Mouse (Mus musculus) heart, postnatal 0 days (tissue): ENCODE results near the gene Hs3st6.

Experiments
- CTCF ChIP-seq: IDR thresholded peaks from 2 replicates; pipeline ENCODE4 v1.5.1; 2016; ENCODE audit warnings: antibody characterized with exemption, control low read depth, low read depth
- EP300 ChIP-seq: IDR thresholded peaks from 2 replicates; pipeline ENCODE4 v1.6.1; 2016; ENCODE audit warnings: antibody characterized with exemption, low read depth

DNA sequence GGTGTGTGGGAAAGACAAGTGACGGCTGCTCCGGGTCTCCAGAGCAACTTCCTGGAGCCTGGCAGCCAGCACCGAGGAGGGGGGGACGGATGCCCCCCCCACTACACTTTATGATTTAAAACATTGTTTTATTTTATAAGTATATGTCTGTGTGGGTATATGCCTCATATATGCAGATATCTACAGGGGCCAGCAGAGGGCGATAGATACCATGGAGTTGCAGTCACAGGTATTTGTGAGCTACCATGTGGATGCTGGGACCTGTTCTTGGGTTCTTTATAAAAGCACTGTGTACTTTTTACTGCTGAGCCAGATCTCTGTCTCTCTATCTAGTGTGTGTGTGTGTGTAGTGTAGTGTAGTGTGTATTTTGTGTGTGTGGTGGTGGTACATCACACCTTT, 20.5 kb downstream of the Hs3st6 start:
- TF ChIP-seq CTCF (0 out of 2 replicates have a peak, but pooled peaks have one; percentile 2), EP300 (no peak)
